Mouse (Mus musculus) liver, adult 10 weeks (tissue): ENCODE results near the gene Ddr2. TPM values are rescaled to one million over a fixed set of nuclear protein-coding genes. Genes with fewer than 3 reads are reported as not detected.

Experiments
- polyA plus RNA-seq: library from polyadenylated mRNA; stranded (reverse); fragments of 350-450 nt; fragmentation: Illumina TruSeq; extraction: RNeasy Lipid Tissue Mini Kit (QIAGEN cat#74804); gene quantifications from one replicate; pipeline ENCODE4 v1.2.3, GENCODE M21; 2014; ENCODE audit warnings: low read depth, low replicate concordance

Gene Ddr2
- 3.5 TPM for polyA plus RNA-seq

GRCm38 (mm10) chr1:170110516-170111332 is at the start of gene Ddr2:
Gene Ddr2, minus strand, starts transcription at chr1:170110762.

GRCm38 (mm10) chr1:169968792-169969515 is 141.6 kb downstream of the Ddr2 start, which contains the start of gene Hsd17b7:
Gene Hsd17b7, minus strand, starts transcription at chr1:169969241.

DNA sequence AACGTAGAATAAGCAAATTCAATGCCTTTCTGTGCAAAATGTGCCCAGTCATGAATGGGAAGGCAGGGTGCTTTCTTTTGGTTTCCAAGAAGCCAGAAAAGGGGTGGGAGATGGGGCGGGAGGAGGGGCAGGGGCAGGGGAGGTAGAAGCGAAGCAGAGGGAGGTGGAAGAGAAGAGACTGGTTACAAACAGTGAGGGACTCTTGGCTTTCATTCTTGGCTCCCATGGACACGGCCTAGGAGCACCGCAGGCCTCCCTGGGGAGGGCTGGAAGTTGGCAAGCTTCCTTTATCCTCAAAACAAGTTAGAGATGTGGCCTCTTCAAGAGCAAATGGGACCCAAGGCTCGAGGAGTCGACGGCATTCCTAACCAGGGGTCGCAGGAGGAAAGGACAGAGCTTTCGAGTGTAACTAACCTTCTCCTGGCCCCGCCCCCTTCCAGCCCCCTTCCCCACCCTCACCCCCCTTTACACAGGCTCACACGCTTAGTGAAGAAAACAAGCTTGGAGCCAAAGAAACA is 182.0 kb downstream of the Ddr2 start, which contains the start of gene Ccdc190:
Gene Ccdc190 (plus strand): TSS at position 195 of the 518 bp plus-strand sequence.

Other genes with a start within 250 kb of the Ddr2 start
- gene Ccdc190, start 182.1 kb downstream of the Ddr2 start, polyA plus RNA-seq = not detected
- gene Hsd17b7, start 141.5 kb downstream of the Ddr2 start, polyA plus RNA-seq = 57.2 TPM
- 37.4 TPM for gene Uap1, start 64.2 kb upstream of the Ddr2 start, polyA plus RNA-seq
- gene Uhmk1, start 104.6 kb upstream of the Ddr2 start, polyA plus RNA-seq = 35.3 TPM
- not detected for gene Sh2d1b2, start 122.0 kb upstream of the Ddr2 start, polyA plus RNA-seq
- 0.13 TPM for gene Sh2d1b1, start 166.6 kb upstream of the Ddr2 start, polyA plus RNA-seq
- 1.5 TPM for gene Gm7694, start 195.6 kb upstream of the Ddr2 start, polyA plus RNA-seq
- not detected for gene Spata46, start 198.0 kb upstream of the Ddr2 start, polyA plus RNA-seq